Mouse (Mus musculus): Measurements from ENCODE around the gene Bysl.

DNA sequence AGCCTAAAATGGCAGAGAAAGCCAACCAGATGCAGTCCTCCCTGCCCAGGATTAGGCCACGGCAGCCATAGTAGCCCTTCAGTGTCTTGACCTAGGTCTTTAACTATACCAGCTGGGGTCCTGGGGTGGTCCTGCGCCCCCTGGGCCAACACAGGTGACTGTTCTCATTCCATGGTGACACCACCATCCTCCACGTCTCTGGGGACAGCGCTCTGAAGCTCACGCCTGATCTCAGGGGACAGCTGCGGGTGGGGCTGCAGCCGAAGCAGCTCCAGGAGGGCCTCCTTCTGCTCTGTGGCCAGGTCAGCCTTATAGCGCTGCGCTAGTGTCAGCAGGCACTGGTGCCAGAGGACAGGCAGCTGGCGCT is 9.9 kb downstream of the Bysl start:
- TF ChIP-seq CTCF (IDR thresholded peaks at IDR 0.05), result no peak
- no peak for TF ChIP-seq POLR2A (IDR thresholded peaks at IDR 0.05; ENCODE audit: insufficient read depth, low read depth, low read length)
- no peak for TF ChIP-seq EP300 (IDR thresholded peaks at IDR 0.05; ENCODE audit: insufficient read depth, low read depth, low read length)
